Mouse (Mus musculus) ovary, postnatal 10 days (tissue): ENCODE measurements around the gene Cdk8.

Source experiments
- DNase-seq: peaks from one replicate; pipeline ENCODE4 v3.0.0; 2022; ENCODE audit warnings: low spot score

The Cdk8 gene

DNA sequence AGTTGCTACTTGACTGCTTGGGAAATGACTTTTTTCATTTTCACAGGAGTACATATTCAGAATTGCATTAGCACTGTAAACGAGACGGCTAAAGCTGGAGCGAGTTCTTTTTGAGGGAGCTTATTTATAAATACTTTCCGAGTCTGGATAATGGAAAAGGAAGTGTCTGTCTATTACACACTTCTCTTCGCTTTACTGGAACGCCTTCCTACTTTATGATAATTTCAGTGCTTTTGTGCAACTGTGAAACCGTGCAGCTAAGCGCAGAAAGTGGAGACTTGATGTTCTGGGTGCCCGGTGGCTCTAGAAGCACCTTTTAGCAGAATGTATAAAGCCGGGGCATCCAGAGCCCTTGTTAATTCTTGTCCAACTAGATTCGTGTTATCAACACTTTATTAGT, 1.8 kb downstream of the Cdk8 start:
- DNase-seq, result no peak

- no peak for DNase-seq
Observed at GRCm38 (mm10) chr5:146234336-146234735, 3.3 kb downstream of the Cdk8 start.

DNA sequence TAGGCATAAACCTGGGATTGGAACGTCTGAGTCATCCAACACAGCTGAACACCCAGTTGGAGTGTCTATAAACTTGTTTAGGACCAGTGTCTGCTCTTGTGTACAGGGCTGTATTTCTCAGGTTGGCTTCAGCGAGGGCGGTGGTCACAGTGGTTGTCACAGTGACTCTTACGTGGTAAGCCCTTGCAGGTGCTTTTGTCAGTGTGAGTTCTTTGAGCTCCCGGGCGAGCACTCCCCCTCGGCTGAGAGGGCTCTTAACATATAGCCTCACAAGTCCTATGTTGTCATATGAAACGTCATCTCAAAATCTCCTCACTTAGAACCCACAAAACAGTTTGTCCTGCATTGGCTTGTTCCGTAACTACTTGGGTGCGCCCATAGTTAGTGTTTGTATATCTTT, 7.2 kb downstream of the Cdk8 start:
- DNase-seq, result no peak

GRCm38 (mm10) chr5:146240771-146241170, 9.7 kb downstream of the Cdk8 start:
- DNase-seq, result no peak

GRCm38 (mm10) chr5:146241202-146241601, 10.2 kb downstream of the Cdk8 start:
- no peak for DNase-seq

DNA sequence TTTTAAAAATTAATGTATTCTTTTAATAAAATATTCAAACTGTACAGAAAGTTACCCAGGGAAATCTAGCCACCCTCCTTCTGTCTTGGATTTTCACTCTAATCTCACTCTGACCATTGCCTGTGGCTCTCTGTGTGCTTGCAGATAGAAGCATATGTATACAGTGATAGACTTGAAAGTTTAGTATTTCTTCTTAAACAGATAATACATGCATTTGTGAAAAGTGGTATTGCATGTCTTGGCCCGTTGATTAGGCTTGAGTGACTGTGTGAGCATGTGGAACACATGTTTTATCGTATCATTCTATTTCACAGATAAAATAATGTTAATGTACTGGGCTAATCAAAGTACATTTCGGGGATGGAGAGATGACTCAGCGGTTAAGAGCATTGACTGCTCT, 14.2 kb downstream of the Cdk8 start:
- DNase-seq, result no peak

- no peak for DNase-seq
Observed at GRCm38 (mm10) chr5:146245646-146246370, 14.8 kb downstream of the Cdk8 start.

DNA sequence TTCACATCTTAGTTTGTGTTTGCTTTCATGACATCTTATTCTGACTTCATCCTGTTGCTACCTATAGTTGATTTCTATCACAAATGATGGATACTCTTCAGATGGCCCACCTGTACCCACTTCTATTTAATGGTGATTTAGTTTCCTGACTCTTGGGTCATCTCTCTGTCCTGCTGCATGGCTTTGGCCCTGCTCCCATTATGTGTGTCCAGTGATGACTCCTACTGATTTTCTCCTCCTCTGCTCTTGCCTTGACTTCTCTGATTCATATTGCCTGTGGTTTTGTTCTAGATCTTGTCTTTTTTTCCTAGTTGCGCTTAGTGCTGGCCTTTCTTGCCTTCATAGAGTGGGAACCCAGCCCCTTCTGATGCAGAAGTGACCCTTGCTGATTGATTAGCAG, 15.4 kb downstream of the Cdk8 start:
- no peak for DNase-seq

GRCm38 (mm10) chr5:146247709-146248108, 16.7 kb downstream of the Cdk8 start:
- no peak for DNase-seq

- no peak for DNase-seq
Observed at GRCm38 (mm10) chr5:146248746-146249145, 17.7 kb downstream of the Cdk8 start.

DNA sequence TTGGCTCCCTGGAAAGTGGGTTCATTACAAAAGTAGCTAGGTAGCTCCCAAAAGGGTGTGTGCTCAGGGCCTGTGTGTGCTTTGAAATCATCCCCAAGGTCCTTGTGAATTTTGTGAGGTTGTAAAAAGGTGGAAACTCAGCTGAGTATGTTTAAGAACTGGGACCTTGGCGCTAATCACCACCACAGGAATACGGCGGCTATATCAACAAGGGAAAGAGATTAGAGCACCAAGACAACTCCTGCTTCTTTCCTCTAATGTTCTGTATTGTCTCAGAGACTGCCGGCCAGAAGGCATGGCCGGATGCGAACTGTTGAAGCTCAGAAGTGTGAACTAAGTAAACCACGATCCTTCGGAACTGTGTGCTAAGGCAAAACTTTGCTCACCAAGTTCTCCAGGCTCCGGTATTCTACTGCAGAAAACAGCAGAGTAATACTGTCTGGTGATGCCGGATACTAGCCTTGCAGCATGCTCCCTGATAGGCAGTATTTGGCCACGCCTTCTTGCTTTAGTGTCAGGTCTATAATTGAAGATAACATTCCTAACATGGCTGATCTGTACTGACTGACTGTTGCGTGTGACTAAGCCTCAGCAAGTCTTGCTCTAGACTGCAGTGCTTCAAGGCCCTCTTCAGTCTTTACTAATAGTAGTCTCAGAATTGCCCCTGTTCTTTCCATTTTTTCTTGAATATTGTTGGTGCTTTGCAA, 19.5 kb downstream of the Cdk8 start:
- no peak for DNase-seq

- no peak for DNase-seq
Observed at GRCm38 (mm10) chr5:146251663-146252429, 20.8 kb downstream of the Cdk8 start.

DNA sequence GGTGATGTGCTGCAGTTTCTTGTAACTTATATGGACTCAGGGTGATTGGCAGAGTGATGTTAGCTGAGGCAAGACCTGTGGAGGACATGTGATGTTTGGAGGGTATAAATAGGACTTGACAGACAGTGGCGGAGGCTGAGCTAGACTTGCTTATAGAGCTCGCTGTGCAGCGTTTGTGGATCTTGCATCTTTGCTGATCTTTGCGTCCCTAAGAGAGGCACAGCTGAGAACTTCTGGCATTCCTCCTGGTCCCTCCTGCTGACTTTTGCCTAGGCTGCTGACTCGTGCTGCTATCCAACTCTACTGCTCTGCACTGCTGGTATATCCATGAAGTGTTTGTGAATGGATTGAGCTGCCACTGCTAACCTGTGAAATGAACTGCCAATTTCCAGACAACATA, 22.6 kb downstream of the Cdk8 start:
- DNase-seq, result no peak

GRCm38 (mm10) chr5:146260003-146260402, 29.0 kb downstream of the Cdk8 start:
- no peak for DNase-seq

- DNase-seq, result no peak
Observed at GRCm38 (mm10) chr5:146265934-146266591, 35.0 kb downstream of the Cdk8 start.

- no peak for DNase-seq
Observed at GRCm38 (mm10) chr5:146267776-146268175, 36.7 kb downstream of the Cdk8 start.

DNA sequence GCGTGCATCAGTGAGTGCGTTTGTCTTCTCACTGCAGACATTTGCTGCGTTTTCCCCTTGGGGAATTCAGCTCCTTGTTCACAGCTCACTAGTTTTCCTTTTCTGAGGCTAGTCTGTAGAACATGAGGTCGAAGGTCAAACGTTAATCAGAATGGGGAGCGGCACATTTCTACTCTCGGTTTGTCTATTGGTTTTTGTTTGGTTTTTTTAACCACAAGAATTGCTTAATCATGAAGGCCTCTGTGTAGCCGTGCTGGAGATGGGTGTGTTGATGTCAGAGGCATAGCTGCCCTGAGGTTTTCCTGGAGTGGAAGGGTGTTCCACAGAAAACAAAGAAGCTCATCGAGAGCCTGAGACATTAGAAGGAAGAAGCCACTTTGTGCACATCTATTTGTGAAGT, 39.6 kb downstream of the Cdk8 start:
- no peak for DNase-seq

- no peak for DNase-seq
Observed at GRCm38 (mm10) chr5:146271662-146272061, 40.6 kb downstream of the Cdk8 start.

- DNase-seq, result no peak
Observed at GRCm38 (mm10) chr5:146273096-146273495, 42.1 kb downstream of the Cdk8 start.

- DNase-seq, result no peak
Observed at GRCm38 (mm10) chr5:146274420-146275045, 43.5 kb downstream of the Cdk8 start.

- no peak for DNase-seq
Observed at GRCm38 (mm10) chr5:146277513-146277912, 46.5 kb downstream of the Cdk8 start.

- DNase-seq, result no peak
Observed at GRCm38 (mm10) chr5:146280012-146280411, 49.0 kb downstream of the Cdk8 start.
